Mouse (Mus musculus): ENCODE data around the gene Rpl7l1. TPM values are rescaled to one million over a fixed set of nuclear protein-coding genes. Genes with fewer than 3 reads are reported as not detected.

Gene Rpl7l1
- polyA plus RNA-seq, 1 experiment from 2014 or later: 68.9 TPM

DNA sequence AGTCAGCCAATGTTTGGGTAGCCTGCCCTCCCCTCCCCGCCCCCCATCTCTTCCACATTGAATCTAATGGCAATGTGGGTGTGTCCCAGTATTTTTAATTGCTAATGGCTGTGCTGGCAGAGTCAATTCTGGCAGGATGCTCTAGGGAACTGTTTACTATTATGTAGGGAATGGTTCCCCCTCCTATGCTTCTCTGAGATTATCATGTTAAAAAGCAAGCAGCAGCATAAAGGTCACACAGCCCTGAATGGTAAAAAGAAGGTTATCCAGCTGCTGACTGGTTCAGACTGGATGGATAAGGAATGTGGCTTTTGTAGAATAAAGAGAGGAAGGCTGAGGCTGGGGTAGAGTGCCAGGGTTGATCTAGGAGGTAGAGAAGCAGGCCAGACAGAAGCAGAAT, 30.0 kb upstream of the Rpl7l1 start:
- 79% methylated on average over 1 of the region's 1 CpGs for WGBS (ENCODE audit: insufficient replicate concordance)

GRCm38 (mm10) chr17:46810672-46811071, 28.2 kb upstream of the Rpl7l1 start:
- peaks cover 30% of the 10 kb centered on the region for H3K36me3 ChIP-seq (ENCODE audit: control insufficient read depth, insufficient read depth)
- no peak for ATAC-seq (ENCODE audit: low read depth)
- WGBS (ENCODE audit: insufficient replicate concordance): 83% methylated on average over 3 of the region's 3 CpGs

More for the DNA sequence above, 30.0 kb upstream of the Rpl7l1 start:
- no peak overlapping the region for H3K27ac ChIP-seq (ENCODE audit: low read length)
- ATAC-seq (ENCODE audit: low read depth): no peak
- H3K4me2 ChIP-seq (ENCODE audit: low read depth, low read length): no peak overlapping the region
- H3K9me3 ChIP-seq (replicated peaks; ENCODE audit: control insufficient read depth, low read length): no peaks in the 10 kb centered on the region
- H3K27me3 ChIP-seq (ENCODE audit: control insufficient read depth, insufficient read depth, low read depth, low read length): no peaks in the 10 kb centered on the region
- H3K4me1 ChIP-seq (ENCODE audit: control insufficient read depth, low read depth, low read length): peaks cover 16% of the 10 kb centered on the region
- H3K4me3 ChIP-seq (ENCODE audit: low read depth, low read length): no peak overlapping the region
- peaks cover 18% of the 10 kb centered on the region for H3K36me3 ChIP-seq (ENCODE audit: control insufficient read depth, insufficient read depth)
- H3K9ac ChIP-seq (ENCODE audit: low read depth, low read length): no peak overlapping the region

GRCm38 (mm10) chr17:46809131-46809830, 26.8 kb upstream of the Rpl7l1 start:
- H3K4me3 ChIP-seq (ENCODE audit: low read depth, low read length): no peak overlapping the region
- H3K9ac ChIP-seq (ENCODE audit: low read depth, low read length): no peak overlapping the region
- H3K36me3 ChIP-seq (ENCODE audit: control insufficient read depth, insufficient read depth): peaks cover 30% of the 10 kb centered on the region
- H3K27ac ChIP-seq (ENCODE audit: low read length): no peak overlapping the region
- H3K9me3 ChIP-seq (replicated peaks; ENCODE audit: control insufficient read depth, low read length): no peaks in the 10 kb centered on the region
- H3K4me1 ChIP-seq (ENCODE audit: control insufficient read depth, low read depth, low read length): no peaks in the 10 kb centered on the region
- WGBS (ENCODE audit: insufficient replicate concordance): 80% methylated on average over 6 of the region's 6 CpGs
- no peaks in the 10 kb centered on the region for H3K27me3 ChIP-seq (ENCODE audit: control insufficient read depth, insufficient read depth, low read depth, low read length)
- no peak overlapping the region for H3K4me2 ChIP-seq (ENCODE audit: low read depth, low read length)
- no peak for ATAC-seq (ENCODE audit: low read depth)

More at GRCm38 (mm10) chr17:46810672-46811071, 28.2 kb upstream of the Rpl7l1 start:
- Histone ChIP-seq H3K4me3 (ENCODE audit: low read depth, low read length) (no peak overlapping the region), H3K27ac (ENCODE audit: low read length) (no peak overlapping the region), H3K27me3 (ENCODE audit: control insufficient read depth, insufficient read depth, low read depth, low read length) (no peaks in the 10 kb centered on the region), H3K4me1 (ENCODE audit: control insufficient read depth, low read depth, low read length) (peaks cover 3% of the 10 kb centered on the region; the same call in 1 of the 2 replicates), H3K9me3 (replicated peaks; ENCODE audit: control insufficient read depth, low read length) (no peaks in the 10 kb centered on the region), H3K9ac (ENCODE audit: low read depth, low read length) (no peak overlapping the region), H3K4me2 (ENCODE audit: low read depth, low read length) (no peak overlapping the region)

- no peaks in the 10 kb centered on the region for H3K9me3 ChIP-seq (replicated peaks; ENCODE audit: control insufficient read depth, low read length)
- ATAC-seq (ENCODE audit: low read depth): no peak
- H3K4me1 ChIP-seq (ENCODE audit: control insufficient read depth, low read depth, low read length): no peaks in the 10 kb centered on the region
- WGBS (ENCODE audit: insufficient replicate concordance): 86% methylated on average over 10 of the region's 10 CpGs
- no peak overlapping the region for H3K9ac ChIP-seq (ENCODE audit: low read depth, low read length)
- no peak overlapping the region for H3K4me2 ChIP-seq (ENCODE audit: low read depth, low read length)
- H3K4me3 ChIP-seq (ENCODE audit: low read depth, low read length): no peak overlapping the region
- H3K36me3 ChIP-seq (ENCODE audit: control insufficient read depth, insufficient read depth): peaks cover 28% of the 10 kb centered on the region
- no peak overlapping the region for H3K27ac ChIP-seq (ENCODE audit: low read length)
- no peaks in the 10 kb centered on the region for H3K27me3 ChIP-seq (ENCODE audit: control insufficient read depth, insufficient read depth, low read depth, low read length)
Observed at GRCm38 (mm10) chr17:46808376-46808775, 25.9 kb upstream of the Rpl7l1 start.

DNA sequence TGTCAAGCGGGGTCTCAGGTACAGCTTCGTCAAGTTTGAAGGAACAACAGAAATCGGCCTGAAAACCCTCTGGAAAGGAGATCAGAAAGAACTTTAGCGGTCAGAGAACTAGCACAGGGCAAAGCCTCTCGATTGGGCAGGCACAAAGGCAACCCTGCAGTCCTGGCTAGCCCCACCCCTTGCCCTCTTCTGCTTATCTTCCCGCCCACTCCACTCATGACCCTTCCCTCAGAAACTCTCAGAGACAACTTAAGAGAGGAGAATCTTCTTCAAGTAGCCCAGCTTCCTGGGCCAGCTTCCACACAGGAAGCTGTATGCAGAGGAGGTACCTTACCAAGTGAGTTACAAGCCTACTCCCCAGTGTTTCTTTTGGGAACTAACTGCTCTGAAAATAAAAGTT, 19.3 kb upstream of the Rpl7l1 start:
- Histone ChIP-seq H3K27me3 (ENCODE audit: control insufficient read depth, insufficient read depth, low read depth, low read length) (no peaks in the 10 kb centered on the region), H3K4me2 (ENCODE audit: low read depth, low read length) (no peak overlapping the region), H3K27ac (ENCODE audit: low read length) (no peak overlapping the region), H3K9ac (ENCODE audit: low read depth, low read length) (no peak overlapping the region), H3K9me3 (replicated peaks; ENCODE audit: control insufficient read depth, low read length) (no peaks in the 10 kb centered on the region), H3K4me1 (ENCODE audit: control insufficient read depth, low read depth, low read length) (peaks cover 3% of the 10 kb centered on the region; the same call in 1 of the 2 replicates), H3K4me3 (ENCODE audit: low read depth, low read length) (no peak overlapping the region), H3K36me3 (ENCODE audit: control insufficient read depth, insufficient read depth) (peaks cover 16% of the 10 kb centered on the region)
- 67% methylated on average over 6 of the region's 6 CpGs for WGBS (ENCODE audit: insufficient replicate concordance)
- ATAC-seq (ENCODE audit: low read depth): no peak

- Histone ChIP-seq H3K36me3 (ENCODE audit: control insufficient read depth, insufficient read depth) (peaks cover 10% of the 10 kb centered on the region), H3K27me3 (ENCODE audit: control insufficient read depth, insufficient read depth, low read depth, low read length) (no peaks in the 10 kb centered on the region), H3K9ac (ENCODE audit: low read depth, low read length) (no peak overlapping the region), H3K4me2 (ENCODE audit: low read depth, low read length) (no peak overlapping the region), H3K27ac (ENCODE audit: low read length) (no peak overlapping the region), H3K9me3 (replicated peaks; ENCODE audit: control insufficient read depth, low read length) (no peaks in the 10 kb centered on the region), H3K4me3 (ENCODE audit: low read depth, low read length) (no peak overlapping the region), H3K4me1 (ENCODE audit: control insufficient read depth, low read depth, low read length) (peaks cover 3% of the 10 kb centered on the region; the same call in 1 of the 2 replicates)
- 60% methylated on average over 10 of the region's 10 CpGs for WGBS (ENCODE audit: insufficient replicate concordance)
- ATAC-seq (ENCODE audit: low read depth): no peak
Observed at GRCm38 (mm10) chr17:46799680-46800079, 17.2 kb upstream of the Rpl7l1 start.

GRCm38 (mm10) chr17:46797386-46797785, 14.9 kb upstream of the Rpl7l1 start:
- ATAC-seq (ENCODE audit: low read depth): no peak
- Histone ChIP-seq H3K27ac (ENCODE audit: low read length) (no peak overlapping the region), H3K9me3 (replicated peaks; ENCODE audit: control insufficient read depth, low read length) (no peaks in the 10 kb centered on the region), H3K9ac (ENCODE audit: low read depth, low read length) (no peak overlapping the region), H3K4me2 (ENCODE audit: low read depth, low read length) (no peak overlapping the region), H3K36me3 (ENCODE audit: control insufficient read depth, insufficient read depth) (peaks cover 10% of the 10 kb centered on the region), H3K27me3 (ENCODE audit: control insufficient read depth, insufficient read depth, low read depth, low read length) (no peaks in the 10 kb centered on the region), H3K4me1 (ENCODE audit: control insufficient read depth, low read depth, low read length) (peaks cover 8% of the 10 kb centered on the region), H3K4me3 (ENCODE audit: low read depth, low read length) (no peak overlapping the region)
- WGBS (ENCODE audit: insufficient replicate concordance): 72% methylated on average over 7 of the region's 8 CpGs

- 86% methylated on average over 4 of the region's 4 CpGs for WGBS (ENCODE audit: insufficient replicate concordance)
- Histone ChIP-seq H3K36me3 (ENCODE audit: control insufficient read depth, insufficient read depth) (peaks cover 10% of the 10 kb centered on the region), H3K4me1 (ENCODE audit: control insufficient read depth, low read depth, low read length) (peaks cover 6% of the 10 kb centered on the region), H3K4me2 (ENCODE audit: low read depth, low read length) (no peak overlapping the region), H3K4me3 (ENCODE audit: low read depth, low read length) (no peak overlapping the region), H3K9me3 (replicated peaks; ENCODE audit: control insufficient read depth, low read length) (no peaks in the 10 kb centered on the region), H3K27ac (ENCODE audit: low read length) (no peak overlapping the region), H3K27me3 (ENCODE audit: control insufficient read depth, insufficient read depth, low read depth, low read length) (no peaks in the 10 kb centered on the region), H3K9ac (ENCODE audit: low read depth, low read length) (no peak overlapping the region)
- ATAC-seq (ENCODE audit: low read depth): no peak
Observed at GRCm38 (mm10) chr17:46796743-46797142, 14.3 kb upstream of the Rpl7l1 start.

DNA sequence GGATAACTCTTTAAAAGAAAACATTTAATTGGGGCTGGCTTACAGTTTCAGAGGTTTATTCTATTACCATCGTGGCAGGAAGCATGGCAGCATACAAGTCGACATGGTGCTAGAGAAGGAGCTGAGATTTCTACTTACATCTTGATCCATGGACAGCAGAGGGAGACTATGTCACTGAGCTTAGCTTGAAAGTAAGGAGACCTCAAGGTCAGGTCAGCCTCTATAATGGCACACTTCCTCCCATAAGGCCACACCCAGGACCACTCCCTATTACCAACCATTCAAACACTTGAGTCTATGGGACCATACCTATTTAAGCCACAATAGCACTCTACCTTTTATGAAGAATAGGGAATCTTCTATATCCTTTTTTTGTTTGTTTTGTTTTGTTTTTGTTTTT, 10.5 kb upstream of the Rpl7l1 start:
- H3K36me3 ChIP-seq (ENCODE audit: control insufficient read depth, insufficient read depth): no peaks in the 10 kb centered on the region
- no peaks in the 10 kb centered on the region for H3K27me3 ChIP-seq (ENCODE audit: control insufficient read depth, insufficient read depth, low read depth, low read length)
- WGBS (ENCODE audit: insufficient replicate concordance): 83% methylated on average over 2 of the region's 2 CpGs
- no peak overlapping the region for H3K9ac ChIP-seq (ENCODE audit: low read depth, low read length)
- no peak overlapping the region for H3K27ac ChIP-seq (ENCODE audit: low read length)
- H3K4me1 ChIP-seq (ENCODE audit: control insufficient read depth, low read depth, low read length): peaks cover 6% of the 10 kb centered on the region
- no peak for ATAC-seq (ENCODE audit: low read depth)
- H3K9me3 ChIP-seq (replicated peaks; ENCODE audit: control insufficient read depth, low read length): no peaks in the 10 kb centered on the region
- H3K4me3 ChIP-seq (ENCODE audit: low read depth, low read length): no peak overlapping the region
- no peak overlapping the region for H3K4me2 ChIP-seq (ENCODE audit: low read depth, low read length)

All from liver, embryonic 16.5 days (tissue).